ENCODE assay signal across 8 mouse cellular contexts in the genomic region with DNA sequence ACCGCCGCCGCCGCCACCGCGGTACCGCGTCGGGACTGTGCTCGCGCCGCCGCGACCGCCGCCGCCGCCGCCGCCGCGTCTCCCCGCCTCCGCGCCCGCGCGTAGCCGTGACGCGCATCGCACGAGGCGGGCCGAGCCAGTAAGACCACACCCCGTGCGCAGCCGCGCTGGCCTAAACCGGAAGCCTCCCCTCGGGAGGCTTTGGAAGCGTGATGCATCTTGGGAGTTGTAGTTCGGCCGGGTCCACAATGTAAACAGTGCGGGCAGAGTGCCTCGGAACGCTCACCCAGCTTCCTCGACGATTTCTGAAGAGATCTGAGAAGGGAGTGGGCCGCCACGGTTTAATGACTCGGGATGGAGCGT. TPM values are rescaled to one million over a fixed set of nuclear protein-coding genes. Genes with fewer than 3 reads are reported as not detected.
DNase-seq lines count a peak whose midpoint lies in the region; ATAC-seq lines count a peak whose summit lies in the region.

No protein-coding gene starts in this region.

- H3K9me3 ChIP-seq in hindbrain, embryonic 11.5 days (ENCODE audit: control insufficient read depth, low read length): no peaks in the 10 kb centered on the region

- WGBS in hindbrain, embryonic 11.5 days: 0% methylated on average over 33 of the region's 53 CpGs

- no peaks in the 10 kb centered on the region for H3K4me1 ChIP-seq in hindbrain, embryonic 11.5 days (replicated peaks; ENCODE audit: control insufficient read depth, insufficient read depth, low read length)

- H3K27me3 ChIP-seq in hindbrain, embryonic 11.5 days (ENCODE audit: control insufficient read depth, insufficient read depth, low read length): no peaks in the 10 kb centered on the region

- H3K9ac ChIP-seq in hindbrain, embryonic 11.5 days (ENCODE audit: low read depth, low read length): peak overlapping the region; percentile 84

- H3K4me3 ChIP-seq in hindbrain, embryonic 11.5 days (ENCODE audit: low read depth, low read length): peak overlapping the region; percentile 77

- peak overlapping the region; percentile 78 for H3K4me2 ChIP-seq in hindbrain, embryonic 11.5 days (replicated peaks; ENCODE audit: low read depth, low read length)

- ATAC-seq in frontal cortex, adult (ENCODE audit: low TSS enrichment): peak; percentile 99
- ATAC-seq in hindbrain, embryonic 11.5 days (ENCODE audit: low FRiP score): peak; percentile 99

- H3K36me3 ChIP-seq in hindbrain, embryonic 11.5 days (ENCODE audit: control insufficient read depth, insufficient read depth, low read length): no peaks in the 10 kb centered on the region

- DNase-seq in MEL-GATA-1-ER (ENCODE audit: extremely low read depth, low read depth): peak; percentile 88
- peak; percentile 92 for DNase-seq in cerebellum, adult 8-10 months
- DNase-seq in hindbrain, embryonic 11.5 days (ENCODE audit: low spot score): peak; percentile 99
- peak; percentile 92 to 93 for DNase-seq in layer of hippocampus, postnatal 10 days (ENCODE audit: low spot score in 2 of 2)
- peak; percentile 97 for DNase-seq in lung, postnatal 10 days
- peak; percentile 93 for DNase-seq in ovary, postnatal 36 days (ENCODE audit: low spot score)
- peak; percentile 97 for DNase-seq in thymus, postnatal 25 days

- H3K27ac ChIP-seq in hindbrain, embryonic 11.5 days (ENCODE audit: low read depth, low read length): peak overlapping the region; percentile 93

RNA-seq across cellular contexts. Expression of gene Adipor2, which starts 28.9 kb away (rescaled TPM):
- 19.3 and 34.5 TPM in 2 replicates for polyA plus RNA-seq in hindbrain, embryonic 11.5 days (2014; fragmentation: Nextera tagmentation; extraction: Ambion mirVana)
- total RNA-seq in layer of hippocampus, postnatal 10 days (2021): 10 to 100 TPM; 38.4 to 41.3 TPM

RNA-seq across cellular contexts. Expression of gene Lrtm2, which starts 58.1 kb away (rescaled TPM):
- 0.14 TPM in 1 of 2 replicates, not detected in the other for polyA plus RNA-seq in hindbrain, embryonic 11.5 days (2014; fragmentation: Nextera tagmentation; extraction: Ambion mirVana)
- 10 to 100 TPM; 22.1 to 23.2 TPM for total RNA-seq in layer of hippocampus, postnatal 10 days (2021)

Comparison
In these comparisons a context has a peak if more than half of its experiments do, and no peak if none do; other contexts are left out.
1. Peak in every context shown above with its lines: DNase-seq, ATAC-seq, H3K4me3 ChIP-seq and H3K27ac ChIP-seq.